Mouse (Mus musculus) liver, embryonic 14.5 days (tissue): ENCODE measurements at regions not wholly inside any gene's neighbourhood (a gene's known extent, or its start where the extent isn't known, plus 50 kb on each side); places are given as distances from the start of the nearest gene placed in this dataset.

Experiments used
- ATAC-seq: fragments of 200-750 bp; cut with Nextera tagmentation; 2 replicates; pipeline ENCODE4 v1.8.0; 2017; ENCODE audit warnings: moderate number of reproducible peaks, mild to moderate bottlenecking, moderate library complexity; ENCODE audit not compliant: insufficient read depth
- DNase-seq, 3 experiments: peaks; one replicate each; pipeline ENCODE4 v3.0.0-alpha.2; 2012 to 2013; ENCODE audit warnings: low read depth in 3 of 3, low spot score in 3 of 3
- H3K27ac ChIP-seq: fragments of 300-500 bp; sonication (generic); 2 replicates; pipeline ENCODE4 v1.5.1; 2014; ENCODE audit warnings: moderate library complexity, mild to moderate bottlenecking, control low read depth, inconsistent platforms
- H3K27me3 ChIP-seq: fragments of 300-500 bp; sonication (generic); 2 replicates; pipeline ENCODE4 v1.6.1; 2014; ENCODE audit warnings: mild to moderate bottlenecking, low read length, moderate library complexity; ENCODE audit not compliant: control insufficient read depth, insufficient read depth
- H3K36me3 ChIP-seq: fragments of 300-500 bp; sonication (generic); replicated peaks from 2 replicates; pipeline ENCODE4 v1.6.1; 2014; ENCODE audit warnings: low read depth; ENCODE audit not compliant: control insufficient read depth, insufficient read depth
- H3K4me1 ChIP-seq, 2 experiments: fragments of 200-500 bp in 1 of 2; fragments of 300-500 bp in 1 of 2; sonication (generic) in 1 of 2; replicated peaks; 2 replicates each; pipeline ENCODE4 v1.6.1; 2012 to 2014; ENCODE audit warnings: antibody characterized with exemption in 1 of 2, inconsistent platforms in 1 of 2, low read length in 1 of 2; ENCODE audit not compliant: control insufficient read depth in 2 of 2, insufficient read depth in 2 of 2
- H3K4me2 ChIP-seq: fragments of 300-500 bp; sonication (generic); 2 replicates; pipeline ENCODE4 v1.6.1; 2014; ENCODE audit warnings: low read depth, mild to moderate bottlenecking, control low read depth, moderate library complexity
- H3K4me3 ChIP-seq, 2 experiments: fragments of 200-500 bp in 1 of 2; fragments of 300-500 bp in 1 of 2; sonication (generic) in 1 of 2; 2 replicates each; pipeline ENCODE4 v1.5.1; 2012 to 2014; ENCODE audit warnings: low read depth in 2 of 2, low read length in 2 of 2, mild to moderate bottlenecking in 2 of 2, control low read depth in 1 of 2, inconsistent platforms in 1 of 2, moderate library complexity in 1 of 2; ENCODE audit not compliant: insufficient read depth in 1 of 2
- H3K9ac ChIP-seq: fragments of 300-500 bp; sonication (generic); replicated peaks from 2 replicates; pipeline ENCODE4 v1.6.1; 2014; ENCODE audit warnings: mild to moderate bottlenecking, control low read depth, moderate library complexity
- H3K9me3 ChIP-seq: fragments of 300-500 bp; sonication (generic); 2 replicates; pipeline ENCODE4 v1.6.1; 2016; ENCODE audit warnings: low read length, mixed read lengths; ENCODE audit not compliant: control insufficient read depth
- CTCF ChIP-seq: IDR thresholded peaks from 2 replicates; pipeline ENCODE4 v1.5.1; 2016; ENCODE audit warnings: antibody characterized with exemption, low read depth, control low read depth
- EP300 ChIP-seq: IDR thresholded peaks from 2 replicates; pipeline ENCODE4 v1.6.1; 2016; ENCODE audit warnings: antibody characterized with exemption, low read depth
- WGBS: fragments of 180-500 bp; shearing (Covaris S2); extraction: QIAGEN DNeasy Blood & Tissue Kit; methylation state at CpG from one replicate; pipeline ENCODE4 v1.1.7; 2014; ENCODE audit not compliant: insufficient replicate concordance; 5-methylcytosine and 5-hydroxymethylcytosine counted together

DNA sequence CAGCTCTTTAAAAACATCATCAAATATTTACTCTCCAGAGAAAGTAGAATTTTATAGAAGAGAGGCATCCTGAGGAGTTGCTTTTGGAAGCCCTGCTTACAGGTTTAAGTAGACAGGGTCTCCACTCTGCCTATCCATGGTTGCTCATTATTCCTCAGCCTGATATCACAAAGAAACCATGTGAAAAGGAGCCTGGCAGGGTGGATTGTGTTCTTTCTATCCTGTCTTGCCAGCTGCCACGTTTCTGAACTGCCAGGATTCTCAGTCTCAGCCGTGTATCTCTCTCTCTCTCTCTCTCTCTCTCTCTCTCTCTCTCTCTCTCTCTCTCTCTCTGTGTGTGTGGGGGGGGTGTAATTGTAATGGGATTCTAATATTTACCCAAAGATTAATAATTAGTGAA is 431.9 kb upstream of the Atp11b start:
- Histone ChIP-seq H3K36me3 (no peaks in the 10 kb centered on the region), H3K9me3 (no peaks in the 10 kb centered on the region), H3K27ac (no peak overlapping the region), H3K4me2 (no peak overlapping the region), H3K4me3 (no peak overlapping the region), H3K4me1 (no peaks in the 10 kb centered on the region), H3K27me3 (no peaks in the 10 kb centered on the region), H3K9ac (no peak overlapping the region)
- no peak for ATAC-seq
- no peak for DNase-seq
- TF ChIP-seq EP300 = no peak
- TF ChIP-seq CTCF = no peak
- 46% methylated on average over 2 of the region's 2 CpGs for WGBS

DNA sequence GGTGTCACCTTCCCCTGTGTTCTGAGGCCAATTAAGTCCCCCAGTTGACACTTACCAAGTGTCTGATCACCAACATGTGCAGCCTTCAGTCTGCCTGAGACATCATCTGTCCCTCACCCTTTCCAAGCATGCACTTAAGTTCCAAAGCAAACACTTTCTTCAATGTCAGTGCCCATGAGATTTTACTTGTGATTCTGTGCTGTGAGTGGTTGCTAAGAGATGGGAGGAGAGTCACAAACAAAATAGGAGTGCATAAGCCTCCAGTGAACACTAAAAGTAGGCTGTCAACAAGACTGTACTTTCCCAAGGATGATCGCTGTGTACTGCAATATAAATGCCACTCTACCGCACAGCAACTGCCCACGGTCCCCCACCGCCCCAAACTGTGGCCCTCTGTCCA is 431.0 kb upstream of the Atp11b start:
- Histone ChIP-seq H3K36me3 (no peaks in the 10 kb centered on the region), H3K4me1 (no peaks in the 10 kb centered on the region), H3K4me3 (no peak overlapping the region), H3K9ac (no peak overlapping the region), H3K9me3 (no peaks in the 10 kb centered on the region), H3K27ac (no peak overlapping the region), H3K27me3 (no peaks in the 10 kb centered on the region), H3K4me2 (no peak overlapping the region)
- 76% methylated on average over 4 of the region's 4 CpGs for WGBS
- DNase-seq (no peak), ATAC-seq (no peak)
- TF ChIP-seq EP300 (no peak), CTCF (no peak)

DNA sequence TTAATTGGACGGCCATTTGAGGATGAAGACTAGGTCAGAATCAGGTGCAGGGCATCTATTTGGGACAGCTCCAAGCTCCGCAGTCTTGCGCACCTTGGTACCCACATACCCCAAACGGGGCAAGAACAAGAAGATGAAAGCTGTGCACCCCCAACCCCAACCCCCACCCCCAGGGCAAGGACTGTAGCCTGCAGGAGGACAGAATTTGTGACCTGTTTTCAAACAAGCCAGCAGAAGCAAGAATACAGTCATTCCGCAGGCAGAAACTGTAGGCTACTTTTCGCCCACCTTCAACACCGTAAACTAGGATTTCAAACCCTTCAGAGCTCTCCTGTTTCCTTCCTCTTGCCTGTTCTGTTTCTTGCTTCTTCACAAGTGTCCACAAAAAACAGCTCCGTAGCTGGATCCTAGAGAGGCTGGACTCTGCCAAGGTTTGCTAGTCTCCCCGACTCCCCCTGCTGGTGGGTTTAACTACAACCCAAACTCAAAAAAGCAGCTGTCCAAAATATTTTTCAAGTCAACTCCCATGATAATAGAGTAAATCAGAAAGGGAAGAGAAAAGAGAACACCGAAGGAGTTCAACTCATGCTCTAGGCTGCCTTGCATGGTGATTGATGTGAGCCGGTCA is 430.3 kb upstream of the Atp11b start:
- DNase-seq = no peak
- TF ChIP-seq EP300 = no peak
- peak; percentile 41; the same call in 1 of the 2 replicates for TF ChIP-seq CTCF
- Histone ChIP-seq H3K9me3 (no peaks in the 10 kb centered on the region), H3K9ac (no peak overlapping the region), H3K4me1 (no peaks in the 10 kb centered on the region), H3K36me3 (no peaks in the 10 kb centered on the region), H3K27me3 (no peaks in the 10 kb centered on the region), H3K27ac (no peak overlapping the region), H3K4me3 (no peak overlapping the region), H3K4me2 (no peak overlapping the region)
- WGBS = 51% methylated on average over 11 of the region's 11 CpGs
- no peak for ATAC-seq

DNA sequence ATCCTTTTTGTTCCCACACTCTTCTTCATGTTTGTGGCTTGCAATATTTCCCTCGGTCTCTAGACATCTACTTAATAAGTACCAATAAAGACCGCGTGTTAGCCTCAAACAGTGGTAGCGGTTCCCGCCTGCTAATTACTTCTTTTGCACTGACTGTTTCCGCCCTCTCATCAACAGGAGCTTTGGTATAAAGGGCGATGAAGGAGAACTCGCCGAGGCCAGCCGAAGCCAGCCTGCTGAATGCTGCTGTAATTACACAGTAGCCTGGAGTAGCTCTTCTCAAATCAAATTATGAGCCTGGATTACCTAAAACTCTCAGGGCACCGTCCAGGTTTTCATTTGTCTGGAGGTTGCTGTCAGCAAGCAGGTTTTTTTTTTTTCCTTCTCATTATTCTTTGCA is 429.7 kb upstream of the Atp11b start:
- WGBS = 53% methylated on average over 11 of the region's 11 CpGs
- no peaks in the 10 kb centered on the region for H3K9me3 ChIP-seq
- ATAC-seq (no peak), DNase-seq (no peak)
- no peaks in the 10 kb centered on the region for H3K4me1 ChIP-seq
- no peak overlapping the region for H3K9ac ChIP-seq
- no peak overlapping the region for H3K4me3 ChIP-seq
- no peaks in the 10 kb centered on the region for H3K27me3 ChIP-seq
- no peak for TF ChIP-seq EP300
- no peak for TF ChIP-seq CTCF
- no peak overlapping the region for H3K4me2 ChIP-seq
- no peak overlapping the region for H3K27ac ChIP-seq
- H3K36me3 ChIP-seq = no peaks in the 10 kb centered on the region

DNA sequence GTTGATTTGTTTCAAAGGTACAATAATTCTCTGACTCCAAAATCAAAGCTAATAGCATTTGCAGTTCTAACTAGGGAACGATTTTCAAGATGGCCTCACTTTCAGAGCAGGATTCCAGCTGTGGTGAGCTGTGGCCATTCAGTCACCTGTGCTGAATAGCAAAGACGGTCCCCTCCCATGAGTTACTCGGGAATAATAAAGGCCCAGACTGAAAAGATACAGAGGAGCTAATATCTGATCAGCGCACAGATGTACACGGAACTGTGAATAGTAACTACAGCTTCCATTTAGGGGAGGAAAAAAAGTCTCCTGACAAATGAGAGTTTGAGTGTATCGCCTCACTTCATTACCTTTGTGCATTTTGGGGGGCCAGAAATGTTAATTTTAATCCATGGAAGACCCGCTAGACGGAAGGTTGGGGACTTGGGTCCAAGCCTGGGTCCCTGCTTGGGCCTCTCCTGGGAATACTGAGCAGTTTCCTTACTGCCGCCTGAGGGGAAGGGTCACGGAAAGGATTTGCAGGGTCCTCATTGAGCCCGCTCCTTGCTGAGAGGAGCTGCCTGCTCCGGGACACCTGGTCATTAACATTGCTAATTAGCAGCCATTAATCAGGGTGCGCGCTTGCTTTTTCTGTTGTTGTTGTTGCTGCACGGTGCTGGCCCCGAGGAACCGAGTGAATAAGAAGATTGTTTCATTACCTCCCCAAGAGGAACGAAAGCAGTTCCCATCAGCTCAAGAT is 421.2 kb upstream of the Atp11b start:
- DNase-seq = no peak
- TF ChIP-seq CTCF (no peak), EP300 (no peak)
- Histone ChIP-seq H3K4me2 (no peak overlapping the region), H3K27me3 (no peaks in the 10 kb centered on the region), H3K9ac (no peak overlapping the region), H3K4me3 (no peak overlapping the region), H3K27ac (no peak overlapping the region), H3K9me3 (no peaks in the 10 kb centered on the region), H3K36me3 (no peaks in the 10 kb centered on the region), H3K4me1 (no peaks in the 10 kb centered on the region)
- no peak for ATAC-seq
- 20% methylated on average over 18 of the region's 18 CpGs for WGBS
